Mouse (Mus musculus): ENCODE results near the gene Ripor3.

- no peak for TF ChIP-seq CTCF (IDR thresholded peaks at IDR 0.05; ENCODE audit: borderline replicate concordance, insufficient read depth, low read length)
- no peak for TF ChIP-seq POLR2A (IDR thresholded peaks at IDR 0.05; ENCODE audit: low read depth, low read length)
Observed at GRCm38 (mm10) chr2:168028376-168028775, 18.0 kb upstream of the Ripor3 start.
